Mouse (Mus musculus) neutrophil, adult 5-6 weeks (primary cell): ENCODE results near the gene Klf2. TPM values are rescaled to one million over a fixed set of nuclear protein-coding genes. Genes with fewer than 3 reads are reported as not detected.

Experiments used
- ATAC-seq: fragments of 151-379, 151-347 bp; 2 replicates; pipeline ENCODE4 v1.8.0; 2017; ENCODE audit warnings: mild to moderate bottlenecking, moderate TSS enrichment; ENCODE audit not compliant: insufficient number of reproducible peaks, poor library complexity, low FRiP score, severe bottlenecking; ENCODE audit errors: extremely low read depth
- total RNA-seq: library from RNA; stranded (forward); fragments of 200-1000 nt; gene quantifications from 2 replicates; pipeline ENCODE4 v1.2.3, GENCODE M21; 2017

Gene Klf2
- 428 and 461 TPM in 2 replicates for total RNA-seq

GRCm38 (mm10) chr8:72318801-72319322 is at the start of gene Klf2:
Klf2 (plus strand) TSS chr8:72319033.
- ATAC-seq, result peak; percentile 65

GRCm38 (mm10) chr8:72270606-72271005 is 48.2 kb upstream of the Klf2 start:
- peak; percentile 30; the same call in 1 of the 2 replicates for ATAC-seq

GRCm38 (mm10) chr8:72271051-72271660 is 47.7 kb upstream of the Klf2 start:
- no peak for ATAC-seq

- no peak for ATAC-seq
These were observed 47.1 kb upstream of the Klf2 start for GRCm38 (mm10) chr8:72271691-72272090.

- peak; percentile 69 for ATAC-seq
These were observed 46.5 kb upstream of the Klf2 start for GRCm38 (mm10) chr8:72272361-72272760.

GRCm38 (mm10) chr8:72273111-72273770 is 45.6 kb upstream of the Klf2 start:
- ATAC-seq, result no peak

- peak; percentile 50 for ATAC-seq
These were observed 45.0 kb upstream of the Klf2 start for GRCm38 (mm10) chr8:72273807-72274206.

- no peak for ATAC-seq
These were observed 41.6 kb upstream of the Klf2 start for GRCm38 (mm10) chr8:72277244-72277643.

GRCm38 (mm10) chr8:72279151-72279550 is 39.7 kb upstream of the Klf2 start:
- no peak; the same call in 1 of the 2 replicates for ATAC-seq

GRCm38 (mm10) chr8:72281634-72282033 is 37.2 kb upstream of the Klf2 start:
- ATAC-seq, result no peak

GRCm38 (mm10) chr8:72285285-72285684 is 33.5 kb upstream of the Klf2 start:
- no peak for ATAC-seq

- ATAC-seq, result no peak
These were observed 29.8 kb upstream of the Klf2 start for GRCm38 (mm10) chr8:72289051-72289450.

GRCm38 (mm10) chr8:72291104-72291503 is 27.7 kb upstream of the Klf2 start:
- ATAC-seq, result no peak

- no peak for ATAC-seq
These were observed 25.5 kb upstream of the Klf2 start for GRCm38 (mm10) chr8:72293309-72293708.

GRCm38 (mm10) chr8:72295125-72295524 is 23.7 kb upstream of the Klf2 start:
- ATAC-seq, result no peak

- ATAC-seq, result peak; percentile 64
These were observed 23.2 kb upstream of the Klf2 start for GRCm38 (mm10) chr8:72295679-72296078.

- no peak for ATAC-seq
These were observed 22.3 kb upstream of the Klf2 start for GRCm38 (mm10) chr8:72296561-72296960.

- no peak for ATAC-seq
These were observed 19.9 kb upstream of the Klf2 start for GRCm38 (mm10) chr8:72298928-72299327.

GRCm38 (mm10) chr8:72300654-72301400 is 18.0 kb upstream of the Klf2 start:
- ATAC-seq, result no peak

- no peak for ATAC-seq
These were observed 17.3 kb upstream of the Klf2 start for GRCm38 (mm10) chr8:72301497-72301896.
